Mouse (Mus musculus) heart, embryonic 15.5 days (tissue): ENCODE data around the gene Il27. TPM values are rescaled to one million over a fixed set of nuclear protein-coding genes. Genes with fewer than 3 reads are reported as not detected.
"Not testable (repeated sequence)": the region's sequence is repeated elsewhere in the genome, so short reads cannot be mapped to it uniquely, and the experiment has no call there.

Experiments used
- ATAC-seq: fragments of 200-750 bp; cut with Nextera tagmentation; replicated peaks from 2 replicates; pipeline ENCODE4 v1.8.0; 2017; ENCODE audit warnings: low read depth, moderate TSS enrichment; ENCODE audit not compliant: insufficient number of reproducible peaks, insufficient read depth, low FRiP score
- H3K27ac ChIP-seq: fragments of 300-500 bp; sonication (generic); 2 replicates; pipeline ENCODE4 v1.5.1; 2015; ENCODE audit warnings: mild to moderate bottlenecking, inconsistent platforms
- H3K27me3 ChIP-seq: fragments of 300-500 bp; sonication (generic); 2 replicates; pipeline ENCODE4 v1.6.1; 2015; ENCODE audit warnings: inconsistent platforms
- H3K36me3 ChIP-seq: fragments of 300-500 bp; sonication (generic); 2 replicates; pipeline ENCODE4 v1.6.1; 2015; ENCODE audit warnings: mild to moderate bottlenecking, inconsistent platforms
- H3K4me1 ChIP-seq: fragments of 300-500 bp; sonication (generic); replicated peaks from 2 replicates; pipeline ENCODE4 v1.6.1; 2015; ENCODE audit warnings: inconsistent platforms
- H3K4me2 ChIP-seq: fragments of 300-500 bp; sonication (generic); 2 replicates; pipeline ENCODE4 v1.6.1; 2015; ENCODE audit warnings: inconsistent platforms, mild to moderate bottlenecking, moderate library complexity
- H3K4me3 ChIP-seq: fragments of 300-500 bp; sonication (generic); 2 replicates; pipeline ENCODE4 v1.5.1; 2015; ENCODE audit warnings: mild to moderate bottlenecking, inconsistent platforms
- H3K9ac ChIP-seq: fragments of 300-500 bp; sonication (generic); 2 replicates; pipeline ENCODE4 v1.6.1; 2015; ENCODE audit warnings: mild to moderate bottlenecking, inconsistent platforms
- H3K9me3 ChIP-seq: fragments of 300-500 bp; sonication (generic); replicated peaks from 2 replicates; pipeline ENCODE4 v1.6.1; 2016; ENCODE audit warnings: inconsistent platforms
- WGBS: fragments of 180-500 bp; shearing (Covaris S2); methylation state at CpG from one replicate; pipeline ENCODE4 v1.1.7; 2015; ENCODE audit warnings: mixed read lengths; 5-methylcytosine and 5-hydroxymethylcytosine counted together
- polyA plus RNA-seq: library from polyadenylated mRNA; unstranded; fragments of >200 nt; fragmentation: Nextera tagmentation; extraction: Ambion mirVana; gene quantifications from 2 replicates; pipeline ENCODE4 v1.2.1, GENCODE M21; 2015

Il27 gene
- polyA plus RNA-seq = 0.13 and 0.23 TPM in 2 replicates

DNA sequence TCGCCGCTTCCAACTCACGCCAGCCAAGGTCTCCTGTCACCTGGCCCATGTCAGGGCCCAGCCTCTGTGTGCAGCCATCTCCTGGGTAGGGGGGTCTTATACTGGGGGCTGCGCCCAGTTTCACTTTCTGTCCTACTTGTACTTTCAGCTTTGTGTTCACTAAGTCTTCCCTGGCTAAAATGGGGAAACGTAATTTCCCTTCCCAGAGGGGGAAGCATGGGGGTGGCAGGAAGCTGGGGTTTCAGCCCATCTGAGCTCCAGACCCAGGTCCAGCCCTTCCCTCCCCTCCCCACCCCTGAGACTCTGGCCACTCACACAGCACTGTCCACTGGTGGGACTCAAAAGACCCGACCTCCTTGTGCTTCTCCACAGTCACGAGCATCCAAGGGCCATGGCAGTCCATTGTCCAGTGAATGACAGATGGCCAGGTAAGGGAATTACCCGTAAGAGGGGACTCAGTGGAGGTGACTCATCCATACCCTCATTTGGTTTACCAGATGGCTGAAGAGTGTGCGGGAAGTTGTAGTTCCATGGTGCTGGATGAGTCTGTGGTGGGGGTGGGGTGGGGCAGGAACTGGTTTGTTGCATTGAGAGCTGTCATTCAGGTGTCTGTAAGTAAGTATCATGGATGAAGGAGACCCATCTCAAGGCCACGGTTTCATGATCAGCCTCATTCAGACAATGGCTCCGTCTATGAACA, at the start of gene Il27:
Gene Il27 (minus strand): TSS at position 80 of the 700 bp plus-strand sequence.
- H3K27ac ChIP-seq = no peak within 1 kb of the TSS
- no peak within 1 kb of the TSS for H3K4me2 ChIP-seq
- no peaks in the 10 kb centered on the region for H3K4me1 ChIP-seq
- no peaks in the 10 kb centered on the region for H3K9me3 ChIP-seq
- H3K27me3 ChIP-seq = 0 out of 2 replicates have a peak, but pooled peaks cover 16% of the 10 kb centered on the region
- 74% methylated on average over 11 of the region's 11 CpGs for WGBS
- no peak within 1 kb of the TSS for H3K9ac ChIP-seq
- ATAC-seq = no peak
- no peak within 1 kb of the TSS for H3K4me3 ChIP-seq
- no peaks in the 10 kb centered on the region for H3K36me3 ChIP-seq

DNA sequence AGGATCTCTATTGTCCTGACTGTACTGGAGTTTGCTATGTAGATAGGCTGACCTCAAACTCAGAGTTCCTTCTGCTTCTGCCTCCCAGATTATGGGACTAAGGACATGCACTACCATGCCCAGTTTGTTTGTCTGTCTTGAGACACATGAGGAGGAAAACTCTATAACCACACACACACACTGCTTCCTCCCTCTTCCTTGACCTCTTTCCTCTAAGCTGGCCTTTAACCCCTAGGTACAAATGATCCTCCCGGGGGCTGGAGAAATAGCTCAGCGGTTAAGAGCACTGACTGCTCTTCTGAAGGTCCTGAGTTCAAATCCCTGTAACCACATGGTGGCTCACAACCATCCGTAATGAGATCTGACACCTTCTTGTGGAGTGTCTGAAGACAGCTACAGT, 49.6 kb upstream of the Il27 start:
- Histone ChIP-seq H3K9ac (no peak overlapping the region), H3K36me3 (no peaks in the 10 kb centered on the region), H3K4me1 (peaks cover 6% of the 10 kb centered on the region), H3K4me3 (no peak overlapping the region), H3K27me3 (no peaks in the 10 kb centered on the region), H3K9me3 (no peaks in the 10 kb centered on the region), H3K4me2 (no peak overlapping the region), H3K27ac (no peak overlapping the region)
- ATAC-seq = no peak
- 69% methylated on average over 3 of the region's 3 CpGs for whole genome bisulfite sequencing

DNA sequence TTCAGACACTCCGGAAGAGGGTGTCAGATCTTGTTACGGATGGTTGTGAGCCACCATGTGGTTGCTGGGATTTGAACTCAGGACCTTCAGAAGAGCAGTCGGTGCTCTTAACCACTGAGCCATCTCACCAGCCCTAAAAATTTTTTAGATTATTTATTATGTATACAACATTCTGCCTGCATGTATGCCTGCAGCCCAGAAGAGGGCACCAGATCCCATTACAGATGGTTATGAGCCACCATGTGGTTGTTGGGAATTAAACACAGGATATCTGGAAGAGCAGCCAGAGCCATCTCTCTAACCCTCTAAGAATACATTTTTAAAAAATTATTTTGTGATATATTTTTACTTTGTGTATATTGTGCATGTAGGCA, 48.5 kb upstream of the Il27 start:
- WGBS = 60% methylated on average over 3 of the region's 3 CpGs
- not testable (repeated sequence) for H3K27me3 ChIP-seq, H3K9me3 ChIP-seq, H3K4me1 ChIP-seq, H3K4me2 ChIP-seq, H3K36me3 ChIP-seq, H3K27ac ChIP-seq, H3K4me3 ChIP-seq, H3K9ac ChIP-seq, ATAC-seq

DNA sequence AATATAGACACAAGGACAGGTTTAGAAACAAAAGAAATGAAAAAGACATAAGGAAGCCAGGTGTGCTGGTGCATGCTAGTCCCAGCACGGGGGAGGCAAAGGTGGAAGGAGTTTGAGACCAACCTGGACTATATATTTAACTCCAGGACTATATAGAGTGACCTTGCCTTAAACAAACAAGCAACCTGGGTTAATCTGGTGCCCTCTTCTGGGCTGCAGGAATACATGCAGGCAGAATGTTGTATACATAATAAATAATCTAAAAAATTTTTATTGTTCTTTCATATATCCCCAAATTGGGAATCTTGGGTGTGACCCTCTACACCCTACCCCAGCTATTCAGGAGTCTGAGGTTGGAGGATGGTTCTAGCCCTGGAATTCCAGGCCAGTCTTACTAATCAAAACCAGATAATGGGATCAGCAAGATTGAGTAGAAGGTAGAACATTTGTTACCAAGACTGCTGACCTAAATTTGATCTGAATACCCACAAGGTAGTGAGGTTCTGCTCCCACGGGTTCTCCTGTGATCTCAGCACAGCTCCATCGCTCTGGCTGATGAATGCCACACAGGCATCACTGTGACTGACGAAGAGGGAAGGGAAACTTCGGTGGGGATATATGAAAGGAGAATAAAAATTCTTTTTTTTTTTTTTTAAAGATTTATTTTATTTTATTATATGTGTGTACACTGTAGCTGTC, 48.0 kb upstream of the Il27 start:
- Histone ChIP-seq H3K27me3 (no peaks in the 10 kb centered on the region), H3K27ac (no peak overlapping the region), H3K9me3 (no peaks in the 10 kb centered on the region), H3K36me3 (no peaks in the 10 kb centered on the region), H3K4me2 (no peak overlapping the region), H3K9ac (no peak overlapping the region), H3K4me1 (no peaks in the 10 kb centered on the region), H3K4me3 (no peak overlapping the region)
- ATAC-seq = no peak
- WGBS = 62% methylated on average over 5 of the region's 5 CpGs

DNA sequence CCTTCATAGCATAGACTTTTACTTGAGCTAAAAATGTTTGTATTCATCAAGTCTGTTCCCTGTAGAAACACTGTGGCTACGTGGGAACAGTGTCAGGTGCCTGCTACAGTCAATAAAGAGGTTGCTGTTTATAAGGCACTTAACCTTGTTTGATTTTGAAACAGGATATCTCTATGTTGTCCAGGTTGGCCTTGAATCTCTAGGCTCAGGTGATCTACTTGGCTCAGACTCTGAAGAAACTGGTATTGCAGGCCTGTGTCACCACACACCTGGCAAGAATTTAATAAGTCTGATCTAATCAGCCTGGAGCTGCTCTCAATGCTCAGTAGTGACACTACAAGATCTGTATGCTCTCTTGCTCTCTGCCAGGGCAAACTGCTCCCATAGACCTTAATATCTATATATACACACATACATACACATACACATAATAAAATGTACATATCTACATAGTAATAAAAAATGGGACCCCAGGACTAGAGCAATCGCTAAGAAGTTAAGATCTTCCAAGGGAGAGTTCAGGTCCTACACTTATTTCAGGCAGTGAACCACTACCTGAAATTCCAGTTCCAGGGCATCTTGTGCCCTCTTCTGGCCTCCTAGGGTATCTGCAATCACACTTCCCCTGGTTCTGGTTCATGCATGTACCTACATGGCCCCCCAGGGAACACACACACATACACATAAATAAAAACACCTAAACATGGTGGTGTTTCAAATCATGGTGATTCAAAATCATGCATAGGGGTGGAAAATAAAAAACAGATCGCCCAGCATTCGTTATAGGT, 42.2 kb upstream of the Il27 start:
- no peaks in the 10 kb centered on the region for H3K9me3 ChIP-seq
- H3K4me1 ChIP-seq = no peaks in the 10 kb centered on the region
- H3K27ac ChIP-seq = no peak overlapping the region
- ATAC-seq = no peak
- no peak overlapping the region for H3K4me2 ChIP-seq
- no peak overlapping the region for H3K4me3 ChIP-seq
- 0 out of 2 replicates have a peak, but pooled peaks cover 4% of the 10 kb centered on the region for H3K27me3 ChIP-seq
- H3K9ac ChIP-seq = no peak overlapping the region
- WGBS = 12% methylated on average over 4 of the region's 4 CpGs
- H3K36me3 ChIP-seq = no peaks in the 10 kb centered on the region

DNA sequence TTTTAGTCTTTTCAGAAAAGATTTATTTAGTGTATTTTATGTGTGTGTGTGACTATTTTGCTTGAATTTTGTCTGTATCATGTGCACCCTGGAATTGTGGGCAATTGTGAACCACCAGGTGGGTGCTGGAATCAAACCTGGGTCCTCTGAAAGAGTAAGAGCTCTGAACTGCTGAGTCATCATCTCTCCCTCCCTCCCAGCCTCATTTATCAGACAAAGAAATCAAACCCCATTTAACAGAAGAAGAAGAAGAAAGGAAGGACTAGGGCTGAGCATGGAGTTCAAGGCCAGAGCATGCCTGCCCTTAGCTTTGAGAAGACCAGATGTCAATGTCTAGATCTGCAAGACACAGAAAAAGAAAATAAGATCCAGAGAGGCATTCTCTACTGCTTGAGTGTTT, 40.6 kb upstream of the Il27 start:
- Histone ChIP-seq H3K27ac (no peak overlapping the region), H3K4me1 (no peaks in the 10 kb centered on the region), H3K27me3 (0 out of 2 replicates have a peak, but pooled peaks cover 4% of the 10 kb centered on the region), H3K9ac (no peak overlapping the region), H3K4me3 (no peak overlapping the region), H3K4me2 (no peak overlapping the region), H3K9me3 (no peaks in the 10 kb centered on the region), H3K36me3 (no peaks in the 10 kb centered on the region)
- no peak for ATAC-seq

DNA sequence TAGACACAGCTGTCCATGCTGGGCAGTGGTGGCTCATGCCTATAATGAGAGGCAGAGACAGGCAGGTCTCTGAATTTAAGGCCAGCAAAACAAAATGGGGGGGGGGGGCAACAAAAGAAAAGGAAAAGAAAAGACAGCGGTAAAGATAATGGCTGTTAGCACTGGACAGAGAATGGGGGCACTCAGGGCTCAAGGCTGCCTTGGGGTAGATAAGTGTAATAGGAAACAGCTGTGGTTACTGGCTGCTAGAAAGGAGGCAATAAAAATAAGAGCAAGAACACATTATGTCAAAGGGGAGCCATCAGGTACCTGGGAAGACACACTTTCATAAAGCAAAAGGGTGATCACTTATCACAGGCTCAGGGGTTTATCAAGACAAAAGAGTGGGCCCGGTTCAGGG, 37.7 kb upstream of the Il27 start:
- H3K36me3 ChIP-seq = no peaks in the 10 kb centered on the region
- H3K4me3 ChIP-seq = no peak overlapping the region
- H3K27me3 ChIP-seq = 0 out of 2 replicates have a peak, but pooled peaks cover 4% of the 10 kb centered on the region
- H3K9me3 ChIP-seq = no peaks in the 10 kb centered on the region
- H3K4me1 ChIP-seq = no peaks in the 10 kb centered on the region
- no peak overlapping the region for H3K4me2 ChIP-seq
- 70% methylated on average over 2 of the region's 2 CpGs for WGBS
- H3K9ac ChIP-seq = no peak overlapping the region
- ATAC-seq = no peak
- H3K27ac ChIP-seq = no peak overlapping the region

DNA sequence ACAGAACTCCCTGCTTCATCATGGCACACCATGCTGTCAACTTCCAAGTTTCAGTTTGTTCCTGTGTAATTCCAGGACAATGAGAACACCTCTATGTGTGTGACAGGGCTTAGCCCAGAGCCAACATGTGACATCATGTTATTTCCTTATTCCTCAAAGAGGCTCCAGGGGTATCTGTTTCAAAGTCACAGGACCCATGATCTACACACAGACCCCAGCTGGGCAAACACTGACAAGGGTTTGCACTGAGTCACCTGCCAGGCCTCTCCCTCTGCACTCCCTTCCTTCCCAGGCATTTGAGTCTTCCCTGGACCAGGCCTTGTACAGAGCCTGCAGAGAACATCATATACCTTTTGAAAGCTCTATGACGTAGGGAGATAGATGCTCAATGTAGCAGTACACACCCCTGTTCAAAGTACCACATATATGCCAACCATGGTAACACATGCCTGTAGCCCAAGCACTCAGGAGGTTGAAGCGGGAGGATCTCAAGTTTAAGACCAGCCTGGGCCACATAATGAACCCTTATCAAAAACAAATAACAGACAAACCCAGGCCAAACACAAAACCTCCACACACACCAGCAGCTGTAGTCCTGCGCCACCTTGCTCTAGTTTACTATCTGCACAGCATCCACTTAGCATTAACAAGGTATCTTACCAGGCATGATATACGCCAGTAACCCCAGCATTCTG, 36.2 kb upstream of the Il27 start, which contains the start of gene Nupr1:
Gene Nupr1 (minus strand): TSS at position 38 of the 695 bp plus-strand sequence.
- Histone ChIP-seq H3K4me2 (no peak within 1 kb of the TSS), H3K4me3 (no peak within 1 kb of the TSS), H3K27ac (no peak within 1 kb of the TSS), H3K4me1 (peaks cover 2% of the 10 kb centered on the region; the same call in 1 of the 2 replicates), H3K9me3 (no peaks in the 10 kb centered on the region), H3K9ac (no peak within 1 kb of the TSS; the same call in 1 of the 2 replicates), H3K27me3 (0 out of 2 replicates have a peak, but pooled peaks cover 4% of the 10 kb centered on the region), H3K36me3 (no peaks in the 10 kb centered on the region)
- WGBS = 89% methylated on average over 4 of the region's 4 CpGs
- no peak for ATAC-seq

DNA sequence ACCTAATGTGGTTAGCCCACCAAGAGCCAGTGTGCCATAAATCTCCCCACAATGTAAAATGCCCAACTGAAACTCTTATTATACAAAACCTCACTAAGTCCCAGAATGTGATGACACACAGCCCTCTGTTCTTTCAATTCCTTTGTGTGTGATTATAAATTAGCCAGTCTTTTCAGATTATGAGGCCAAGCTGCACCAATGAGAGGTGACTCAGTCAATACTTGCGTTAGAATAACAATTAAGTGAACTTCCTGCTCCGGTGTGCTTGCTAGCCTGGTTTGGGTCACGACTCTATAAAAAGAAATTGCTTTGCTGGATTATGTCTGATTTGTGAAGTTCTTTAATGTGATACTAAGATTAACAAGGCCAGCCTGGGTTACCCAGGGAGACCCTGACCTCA, 35.2 kb upstream of the Il27 start:
- WGBS = 53% methylated on average over 3 of the region's 3 CpGs
- no peak for ATAC-seq
- Histone ChIP-seq H3K4me1 (peaks cover 8% of the 10 kb centered on the region; the same call in 1 of the 2 replicates), H3K9ac (no peak overlapping the region; the same call in 1 of the 2 replicates), H3K9me3 (no peaks in the 10 kb centered on the region), H3K4me3 (no peak overlapping the region), H3K36me3 (no peaks in the 10 kb centered on the region), H3K27ac (no peak overlapping the region), H3K27me3 (0 out of 2 replicates have a peak, but pooled peaks cover 4% of the 10 kb centered on the region), H3K4me2 (no peak overlapping the region)

DNA sequence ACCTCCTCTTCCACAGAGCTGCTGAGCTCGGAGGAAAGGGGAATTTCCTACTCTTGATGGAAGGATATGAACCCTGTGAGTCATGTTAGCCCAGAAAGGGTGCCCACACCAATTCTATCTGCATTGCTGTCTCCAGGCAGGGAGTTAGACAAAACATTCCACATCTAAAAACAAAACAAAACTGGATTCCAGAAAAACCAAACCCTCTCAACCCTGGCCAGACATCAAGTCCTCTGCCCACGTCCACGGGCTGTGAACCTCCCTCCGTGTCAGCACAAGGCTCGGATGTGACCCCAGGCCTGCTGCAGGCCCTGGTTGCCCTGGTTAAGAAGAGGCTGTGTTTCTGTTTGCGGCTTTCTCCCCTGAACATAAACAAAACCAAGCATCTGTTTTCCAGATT, 33.4 kb upstream of the Il27 start:
- Histone ChIP-seq H3K9ac (no peak overlapping the region), H3K4me2 (no peak overlapping the region), H3K27me3 (no peaks in the 10 kb centered on the region), H3K4me1 (peaks cover 11% of the 10 kb centered on the region; the same call in 1 of the 2 replicates), H3K4me3 (no peak overlapping the region), H3K27ac (peak overlapping the region; percentile 34), H3K36me3 (no peaks in the 10 kb centered on the region), H3K9me3 (no peaks in the 10 kb centered on the region)
- WGBS = 52% methylated on average over 6 of the region's 6 CpGs
- no peak for ATAC-seq
